Mouse (Mus musculus): ENCODE measurements around the gene Fastk. TPM values are rescaled to one million over a fixed set of nuclear protein-coding genes. Genes with fewer than 3 reads are reported as not detected.
A peak's percentile ranks its signal among the peaks of the same experiment; 100 is the strongest.

The Fastk gene
- polyA plus RNA-seq, 1 experiment, result 46.3 TPM

DNA sequence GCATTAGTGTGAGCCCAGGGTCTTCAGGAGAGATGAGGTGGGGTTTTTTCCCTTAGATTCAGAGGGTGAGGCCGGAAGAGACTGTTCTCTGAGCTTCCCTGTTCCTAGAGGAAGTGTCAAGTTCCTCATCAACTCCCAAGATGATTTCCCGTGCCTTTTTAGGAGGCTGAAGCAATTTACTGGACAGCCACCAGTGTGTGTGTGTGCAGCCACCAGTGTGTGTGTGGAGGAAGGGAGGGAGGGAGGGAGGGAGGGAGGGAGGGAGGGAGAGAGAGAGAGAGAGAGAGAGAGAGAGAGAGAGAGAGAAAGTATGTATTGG is 8.9 kb upstream of the Fastk start:
- Histone ChIP-seq H3K4me3 (ENCODE audit: insufficient read depth, low read length) (peak overlapping the region; percentile 98), H3K27ac (ENCODE audit: insufficient read depth, low read depth, low read length) (peak overlapping the region; percentile 81), H3K4me1 (ENCODE audit: control insufficient read depth, insufficient read depth, low read length) (peaks cover 30% of the 10 kb centered on the region)
- no peak for TF ChIP-seq POLR2A (IDR thresholded peaks at IDR 0.05; ENCODE audit: borderline replicate concordance, low read depth, low read length)
- no peak for TF ChIP-seq CTCF (IDR thresholded peaks at IDR 0.05; ENCODE audit: low read depth, low read length)

- TF ChIP-seq CTCF (IDR thresholded peaks at IDR 0.05; ENCODE audit: low read depth, low read length) (no peak), POLR2A (IDR thresholded peaks at IDR 0.05; ENCODE audit: borderline replicate concordance, low read depth, low read length) (no peak)
- peak overlapping the region; percentile 81 for H3K27ac ChIP-seq (ENCODE audit: insufficient read depth, low read depth, low read length)
- H3K4me1 ChIP-seq (ENCODE audit: control insufficient read depth, insufficient read depth, low read length), result peaks cover 30% of the 10 kb centered on the region
- peak overlapping the region; percentile 98 for H3K4me3 ChIP-seq (ENCODE audit: insufficient read depth, low read length)
Observed at GRCm38 (mm10) chr5:24453283-24453984, 8.3 kb upstream of the Fastk start.

GRCm38 (mm10) chr5:24452691-24453233 is 7.7 kb upstream of the Fastk start:
- Histone ChIP-seq H3K4me1 (ENCODE audit: control insufficient read depth, insufficient read depth, low read length) (peaks cover 32% of the 10 kb centered on the region), H3K27ac (ENCODE audit: insufficient read depth, low read depth, low read length) (peak overlapping the region; percentile 81), H3K4me3 (ENCODE audit: insufficient read depth, low read length) (peak overlapping the region; percentile 98)
- no peak for TF ChIP-seq POLR2A (IDR thresholded peaks at IDR 0.05; ENCODE audit: borderline replicate concordance, low read depth, low read length)
- no peak for TF ChIP-seq CTCF (IDR thresholded peaks at IDR 0.05; ENCODE audit: low read depth, low read length)

DNA sequence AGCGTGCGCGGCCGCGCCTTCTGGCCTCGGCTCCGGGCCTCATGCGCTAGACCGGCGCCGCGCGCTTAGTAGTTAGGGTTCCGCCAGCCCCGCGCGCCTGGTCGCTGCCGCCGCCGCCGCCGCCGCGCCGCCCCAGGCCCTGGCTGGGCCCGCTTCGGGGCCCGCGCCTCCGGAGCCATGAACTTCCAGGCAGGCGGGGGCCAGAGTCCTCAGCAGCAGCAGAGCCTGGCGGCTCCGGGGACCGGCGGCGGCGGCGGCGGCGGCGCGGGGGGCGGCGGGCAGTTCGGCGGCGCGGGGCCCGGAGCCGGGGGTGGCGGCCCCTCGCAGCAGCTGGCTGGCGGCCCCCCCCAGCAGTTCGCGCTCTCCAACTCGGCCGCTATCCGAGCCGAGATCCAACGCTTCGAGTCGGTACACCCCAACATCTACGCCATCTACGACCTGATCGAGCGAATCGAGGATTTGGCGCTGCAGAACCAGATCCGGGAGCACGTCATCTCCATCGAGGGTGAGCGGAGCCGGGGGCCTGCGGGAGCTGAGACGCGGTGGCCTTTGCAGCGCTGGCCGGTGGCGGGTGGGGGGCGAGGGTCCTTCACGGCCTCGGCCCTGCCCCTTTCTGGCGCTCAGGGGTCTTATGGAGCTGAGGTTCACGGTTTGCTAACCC is 7.1 kb upstream of the Fastk start, which contains the start of gene Agap3:
Gene Agap3 (plus strand): TSS at position 148 of the 661 bp plus-strand sequence.
- peaks cover 32% of the 10 kb centered on the region for H3K4me1 ChIP-seq (ENCODE audit: control insufficient read depth, insufficient read depth, low read length)
- TF ChIP-seq CTCF (IDR thresholded peaks at IDR 0.05; ENCODE audit: low read depth, low read length), result no peak
- TF ChIP-seq POLR2A (IDR thresholded peaks at IDR 0.05; ENCODE audit: borderline replicate concordance, low read depth, low read length), result no peak
- H3K4me3 ChIP-seq (ENCODE audit: insufficient read depth, low read length), result peak within 1 kb of the TSS; percentile 98
- H3K27ac ChIP-seq (ENCODE audit: insufficient read depth, low read depth, low read length), result peak within 1 kb of the TSS; percentile 81

DNA sequence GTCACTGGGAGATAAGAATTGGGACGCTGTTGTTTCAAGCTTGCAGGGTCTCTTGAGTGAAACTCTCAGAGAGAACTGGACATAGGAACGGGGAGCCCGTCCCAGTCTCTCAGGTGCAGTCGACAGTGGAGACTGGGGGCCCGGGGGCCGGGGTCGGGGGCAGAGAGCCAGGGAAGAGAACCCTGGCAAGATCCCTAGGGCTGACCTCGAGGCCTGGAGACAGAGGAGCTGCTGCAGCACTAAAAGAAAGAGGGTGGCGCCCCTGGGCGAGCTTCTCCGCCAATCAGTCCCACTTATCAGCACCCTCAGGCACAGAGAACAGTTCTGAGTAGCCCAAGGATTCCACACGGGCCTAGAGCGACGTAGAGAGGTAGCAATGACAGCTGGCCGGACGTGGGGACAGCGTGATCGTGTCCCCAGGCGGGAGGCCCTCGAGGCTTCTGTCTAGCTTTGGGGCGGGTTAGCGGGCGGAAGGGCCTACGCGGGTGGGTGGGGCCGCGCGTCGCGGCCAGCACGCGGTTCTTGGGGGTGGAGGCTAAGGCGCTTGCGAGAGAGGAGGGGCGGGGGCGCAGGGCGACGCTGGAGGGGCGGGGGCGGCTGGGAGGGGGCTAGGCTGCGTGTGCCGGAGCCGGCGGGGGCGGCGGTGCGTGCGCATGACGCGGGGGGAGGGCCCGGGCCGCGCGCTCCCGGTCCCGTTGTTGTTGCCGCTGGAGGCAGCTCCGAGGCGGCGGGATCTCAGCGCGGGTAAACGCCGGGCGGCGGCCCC is 6.4 kb upstream of the Fastk start:
- H3K27ac ChIP-seq (ENCODE audit: insufficient read depth, low read depth, low read length), result peak overlapping the region; percentile 77
- TF ChIP-seq POLR2A (IDR thresholded peaks at IDR 0.05; ENCODE audit: borderline replicate concordance, low read depth, low read length) (peak; percentile 50), CTCF (IDR thresholded peaks at IDR 0.05; ENCODE audit: low read depth, low read length) (no peak)
- peaks cover 31% of the 10 kb centered on the region for H3K4me1 ChIP-seq (ENCODE audit: control insufficient read depth, insufficient read depth, low read length)
- H3K4me3 ChIP-seq (ENCODE audit: insufficient read depth, low read length), result peak overlapping the region; percentile 98

DNA sequence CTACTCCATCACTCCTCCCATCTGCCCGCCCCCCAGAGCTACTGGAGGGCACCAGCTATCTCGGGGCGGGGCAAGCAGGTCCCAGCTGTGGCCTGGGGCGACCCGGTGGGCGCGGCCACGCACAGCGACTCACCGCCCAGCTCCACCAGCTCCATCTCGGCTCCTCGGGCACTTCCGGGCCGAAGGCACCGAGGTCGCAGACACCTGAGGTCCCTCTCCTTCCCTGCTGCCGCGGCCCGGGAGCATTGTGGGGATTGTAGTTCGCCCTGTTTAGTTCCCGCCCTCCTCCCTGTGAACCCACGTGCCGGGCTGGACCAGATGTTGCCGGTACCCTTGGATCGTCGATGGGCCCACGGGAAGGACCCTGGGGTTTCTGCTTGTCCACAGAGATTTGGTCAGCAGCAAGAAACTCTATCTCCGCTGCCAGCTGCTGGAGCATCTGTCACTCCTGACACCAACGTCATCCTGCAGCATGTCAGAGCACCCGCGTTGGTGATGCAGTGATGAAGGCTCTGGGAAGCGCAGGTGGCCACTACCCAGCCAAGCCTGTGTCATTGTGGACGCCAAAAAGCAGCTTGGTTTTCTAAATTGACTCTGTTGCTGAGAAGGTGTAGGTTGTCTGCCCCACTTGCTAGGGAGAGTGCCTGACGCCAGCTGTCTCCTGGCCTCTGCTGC is 2.7 kb upstream of the Fastk start, which contains the start of gene Tmub1:
Gene Tmub1 (minus strand): TSS at position 231 of the 675 bp plus-strand sequence.
- H3K4me1 ChIP-seq (ENCODE audit: control insufficient read depth, insufficient read depth, low read length), result peaks cover 16% of the 10 kb centered on the region
- H3K4me3 ChIP-seq (ENCODE audit: insufficient read depth, low read length), result peak within 1 kb of the TSS; percentile 63
- H3K27ac ChIP-seq (ENCODE audit: insufficient read depth, low read depth, low read length), result no peak within 1 kb of the TSS
- no peak for TF ChIP-seq CTCF (IDR thresholded peaks at IDR 0.05; ENCODE audit: low read depth, low read length)
- TF ChIP-seq POLR2A (IDR thresholded peaks at IDR 0.05; ENCODE audit: borderline replicate concordance, low read depth, low read length), result no peak

- H3K4me1 ChIP-seq (ENCODE audit: control insufficient read depth, insufficient read depth, low read length), result peaks cover 16% of the 10 kb centered on the region
- TF ChIP-seq POLR2A (IDR thresholded peaks at IDR 0.05; ENCODE audit: borderline replicate concordance, low read depth, low read length) (no peak), CTCF (IDR thresholded peaks at IDR 0.05; ENCODE audit: low read depth, low read length) (no peak)
- no peak overlapping the region for H3K27ac ChIP-seq (ENCODE audit: insufficient read depth, low read depth, low read length)
- no peak overlapping the region for H3K4me3 ChIP-seq (ENCODE audit: insufficient read depth, low read length)
Observed at GRCm38 (mm10) chr5:24446630-24447029, 1.5 kb upstream of the Fastk start.

DNA sequence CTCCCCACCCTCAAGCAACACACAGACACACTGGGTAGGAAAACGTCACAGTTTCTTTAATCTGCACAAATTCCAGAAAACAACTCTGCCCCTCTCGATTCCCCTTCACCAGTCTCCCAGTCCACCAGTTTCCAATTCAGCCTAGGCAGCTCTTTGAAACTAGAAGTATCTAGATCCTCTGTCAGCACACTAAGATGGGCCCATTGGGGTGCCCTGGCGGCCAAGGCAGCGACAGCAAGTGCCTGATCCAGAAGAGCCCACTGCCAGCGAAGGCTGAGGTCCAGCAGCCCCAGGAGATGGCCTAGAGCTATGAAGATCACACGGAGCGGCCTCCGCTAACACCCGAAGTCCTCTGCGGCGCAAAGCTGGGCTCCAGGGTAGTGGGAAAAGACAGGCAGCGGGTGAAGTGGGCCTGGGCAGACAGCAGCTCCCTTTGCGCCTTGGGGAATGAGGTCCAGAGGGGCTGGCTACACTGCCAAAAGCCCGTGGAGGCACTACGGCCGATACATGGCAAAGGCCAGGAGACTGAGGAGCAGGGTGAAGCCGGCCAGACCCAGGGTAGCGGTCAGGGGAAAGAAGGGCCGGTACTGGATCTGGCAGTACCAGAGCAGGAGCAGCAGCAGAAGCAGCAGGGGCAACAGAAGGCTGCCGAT is 467 bp upstream of the Fastk start:
- peak overlapping the region; percentile 9; the same call in 1 of the 2 replicates for H3K27ac ChIP-seq (ENCODE audit: insufficient read depth, low read depth, low read length)
- peaks cover 12% of the 10 kb centered on the region for H3K4me1 ChIP-seq (ENCODE audit: control insufficient read depth, insufficient read depth, low read length)
- no peak for TF ChIP-seq POLR2A (IDR thresholded peaks at IDR 0.05; ENCODE audit: borderline replicate concordance, low read depth, low read length)
- TF ChIP-seq CTCF (IDR thresholded peaks at IDR 0.05; ENCODE audit: low read depth, low read length), result no peak
- H3K4me3 ChIP-seq (ENCODE audit: insufficient read depth, low read length), result peak overlapping the region; percentile 63

- H3K4me3 ChIP-seq (ENCODE audit: insufficient read depth, low read length), result peak overlapping the region; percentile 74
- H3K4me1 ChIP-seq (ENCODE audit: control insufficient read depth, insufficient read depth, low read length), result peaks cover 12% of the 10 kb centered on the region
- no peak overlapping the region for H3K27ac ChIP-seq (ENCODE audit: insufficient read depth, low read depth, low read length)
- no peak for TF ChIP-seq POLR2A (IDR thresholded peaks at IDR 0.05; ENCODE audit: borderline replicate concordance, low read depth, low read length)
Observed at GRCm38 (mm10) chr5:24443927-24444326, 1.2 kb downstream of the Fastk start.

Measured in bone marrow macrophage, adult 2 months (primary cell).